18 mouse cellular contexts compared by ENCODE assay signal in the genomic region with DNA sequence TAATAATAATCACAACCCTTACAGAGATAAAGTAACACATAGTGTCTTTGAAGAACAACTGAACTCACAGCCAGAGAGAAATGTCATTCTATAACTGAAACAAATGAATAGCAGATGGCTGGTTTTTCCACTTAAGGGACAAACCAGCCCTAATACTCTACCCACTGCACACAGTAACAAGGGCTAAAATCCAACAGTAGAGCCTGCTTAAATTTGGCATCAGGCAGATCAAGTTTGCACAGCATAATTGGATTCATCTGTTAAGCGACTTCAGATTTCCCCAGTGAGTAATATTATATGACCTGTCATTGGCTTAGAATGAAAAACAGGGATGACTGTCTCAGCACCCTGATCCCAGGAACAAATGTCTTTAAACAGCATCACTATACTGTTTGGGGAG.
A peak's percentile ranks its signal among the peaks of the same experiment; 100 is the strongest.
DNase-seq lines count a peak whose midpoint lies in the region; ATAC-seq and TF ChIP-seq lines count a peak whose summit lies in the region.
"Had no signal": no experiment of that assay in that cellular context is flagged by ENCODE, and none has a peak within 500 bp of the region (broad histone marks: within the 10 kb centered on the region; RNA-seq: fewer than 3 reads in every experiment).

No protein-coding gene starts in this region.

- no peaks in the 10 kb centered on the region for H3K27me3 ChIP-seq in forebrain, embryonic 14.5 days (replicated peaks; ENCODE audit: control insufficient read depth, insufficient read depth, low read length)
- no peaks in the 10 kb centered on the region for H3K27me3 ChIP-seq in forebrain, embryonic 11.5 days (ENCODE audit: control insufficient read depth, insufficient read depth, low read length)
- H3K27me3 ChIP-seq in hindbrain, postnatal 0 days (ENCODE audit: insufficient read depth, low read length) = no peaks in the 10 kb centered on the region
- H3K27me3 ChIP-seq: heart, embryonic 12.5 days; lung, embryonic 15.5 days had no signal

- intact Hi-C loops in gastrocnemius, adult 2 months (cut with DNase I) = no loop called here

- no peak overlapping the region for H3K27ac ChIP-seq in forebrain, embryonic 14.5 days (ENCODE audit: low read depth, low read length)
- H3K27ac ChIP-seq in forebrain, embryonic 11.5 days (ENCODE audit: low read depth, low read length) = no peak overlapping the region
- H3K27ac ChIP-seq in hindbrain, postnatal 0 days = no peak overlapping the region
- no peak overlapping the region for H3K27ac ChIP-seq in gastrocnemius, adult 2 months
- H3K27ac ChIP-seq: left cerebral cortex, adult 2 months; lung, embryonic 15.5 days; stomach, postnatal 0 days had no signal

- no peaks in the 10 kb centered on the region for H3K4me1 ChIP-seq in forebrain, embryonic 14.5 days (ENCODE audit: control insufficient read depth, insufficient read depth, low read length)
- H3K4me1 ChIP-seq in forebrain, embryonic 11.5 days (replicated peaks; ENCODE audit: control insufficient read depth, insufficient read depth, low read length) = no peaks in the 10 kb centered on the region
- H3K4me1 ChIP-seq in hindbrain, postnatal 0 days (ENCODE audit: insufficient read depth, low read length) = no peaks in the 10 kb centered on the region; the same call in 1 of the 2 replicates
- H3K4me1 ChIP-seq: heart, embryonic 12.5 days; lung, embryonic 15.5 days had no signal

- no peak overlapping the region for H3K4me3 ChIP-seq in forebrain, embryonic 14.5 days (ENCODE audit: low read depth, low read length)
- H3K4me3 ChIP-seq in forebrain, embryonic 11.5 days (ENCODE audit: low read depth, low read length) = no peak overlapping the region
- H3K4me3 ChIP-seq in hindbrain, postnatal 0 days (ENCODE audit: low read length) = no peak overlapping the region
- no peak overlapping the region for H3K4me3 ChIP-seq in gastrocnemius, adult 2 months
- H3K4me3 ChIP-seq: heart, embryonic 12.5 days; left cerebral cortex, adult 2 months; lung, embryonic 15.5 days had no signal

- peak; percentile 29 for DNase-seq in forebrain, embryonic 14.5 days (ENCODE audit: low spot score)
- DNase-seq in forebrain, embryonic 11.5 days (ENCODE audit: low spot score) = no peak
- peak; percentile 31 for DNase-seq in retina, postnatal 1 day
- no peak for DNase-seq in retina, embryonic 14.5 days (ENCODE audit: low spot score)
- DNase-seq in hindbrain, postnatal 0 days (ENCODE audit: low spot score) = peak; percentile 15
- DNase-seq in gastrocnemius, adult 2 months = no peak
- DNase-seq in heart, adult 11 months = no peak
- no peak for DNase-seq in lung, postnatal 36 days
- DNase-seq: cerebellum, adult 11 months; gastrocnemius, postnatal 25 days; heart, postnatal 4 days; kidney, postnatal 4 days; right cerebral cortex, adult 18-20 months had no signal

- H3K9me3 ChIP-seq in forebrain, embryonic 14.5 days (replicated peaks; ENCODE audit: control insufficient read depth, low read length) = no peaks in the 10 kb centered on the region
- H3K9me3 ChIP-seq in forebrain, embryonic 11.5 days (ENCODE audit: control insufficient read depth, low read length) = no peaks in the 10 kb centered on the region
- no peaks in the 10 kb centered on the region for H3K9me3 ChIP-seq in hindbrain, postnatal 0 days (ENCODE audit: low read length)
- H3K9me3 ChIP-seq: heart, embryonic 12.5 days; lung, embryonic 15.5 days had no signal

- WGBS in forebrain, embryonic 14.5 days = 59% methylated on average over 1 of the region's 1 CpGs
- WGBS in forebrain, embryonic 11.5 days = 68% methylated on average over 1 of the region's 1 CpGs
- WGBS in hindbrain, postnatal 0 days = 39% methylated on average over 1 of the region's 1 CpGs

- TF ChIP-seq CTCF in hindbrain, postnatal 0 days (IDR thresholded peaks at IDR 0.05; ENCODE audit: low read depth) = no peak
- no peak for TF ChIP-seq CTCF in gastrocnemius, adult 2 months (IDR thresholded peaks at IDR 0.05)

- no peak overlapping the region for H3K9ac ChIP-seq in forebrain, embryonic 14.5 days (ENCODE audit: low read length)
- no peak overlapping the region for H3K9ac ChIP-seq in forebrain, embryonic 11.5 days (ENCODE audit: low read length)
- H3K9ac ChIP-seq in hindbrain, postnatal 0 days (replicated peaks; ENCODE audit: low read length) = no peak overlapping the region
- H3K9ac ChIP-seq: heart, embryonic 12.5 days; lung, embryonic 15.5 days had no signal

- no peak overlapping the region for H3K4me2 ChIP-seq in forebrain, embryonic 14.5 days (ENCODE audit: low read length)
- H3K4me2 ChIP-seq in forebrain, embryonic 11.5 days (ENCODE audit: low read depth, low read length, severe bottlenecking) = no peak overlapping the region
- no peak overlapping the region for H3K4me2 ChIP-seq in hindbrain, postnatal 0 days (ENCODE audit: low read depth, low read length)
- H3K4me2 ChIP-seq: heart, embryonic 12.5 days; liver, embryonic 11.5 days; lung, embryonic 15.5 days had no signal

- no peak for ATAC-seq in forebrain, embryonic 14.5 days
- no peak; the same call in 1 of the 2 replicates for ATAC-seq in forebrain, embryonic 11.5 days (replicated peaks; ENCODE audit: low FRiP score)
- ATAC-seq in hindbrain, postnatal 0 days = no peak

- no peaks in the 10 kb centered on the region for H3K36me3 ChIP-seq in forebrain, embryonic 14.5 days (ENCODE audit: control insufficient read depth, insufficient read depth, low read length)
- H3K36me3 ChIP-seq in forebrain, embryonic 11.5 days (ENCODE audit: control insufficient read depth, insufficient read depth, low read length) = no peaks in the 10 kb centered on the region
- no peaks in the 10 kb centered on the region for H3K36me3 ChIP-seq in hindbrain, postnatal 0 days (ENCODE audit: insufficient read depth, low read length)
- H3K36me3 ChIP-seq: heart, embryonic 12.5 days; lung, embryonic 15.5 days had no signal

Comparison
In these comparisons a context has a peak if more than half of its experiments do, and no peak if none do; other contexts are left out.
1. DNase-seq: peak in forebrain, embryonic 14.5 days (single experiment), retina, postnatal 1 day (single experiment) and hindbrain, postnatal 0 days (single experiment); none in forebrain, embryonic 11.5 days (single experiment), retina, embryonic 14.5 days (single experiment), gastrocnemius, adult 2 months (single experiment), heart, adult 11 months (single experiment) and lung, postnatal 36 days (single experiment).